Mouse (Mus musculus) lung, postnatal 36 days (tissue): ENCODE results near the gene Pdss2.
A peak's percentile ranks its signal among the peaks of the same experiment; 100 is the strongest.
"Not testable (repeated sequence)": the region's sequence is repeated elsewhere in the genome, so short reads cannot be mapped to it uniquely, and the experiment has no call there.

ENCODE experiments used
- DNase-seq: peaks from one replicate; pipeline ENCODE4 v3.0.0; 2022; ENCODE audit warnings: mixed read lengths

Gene Pdss2

DNA sequence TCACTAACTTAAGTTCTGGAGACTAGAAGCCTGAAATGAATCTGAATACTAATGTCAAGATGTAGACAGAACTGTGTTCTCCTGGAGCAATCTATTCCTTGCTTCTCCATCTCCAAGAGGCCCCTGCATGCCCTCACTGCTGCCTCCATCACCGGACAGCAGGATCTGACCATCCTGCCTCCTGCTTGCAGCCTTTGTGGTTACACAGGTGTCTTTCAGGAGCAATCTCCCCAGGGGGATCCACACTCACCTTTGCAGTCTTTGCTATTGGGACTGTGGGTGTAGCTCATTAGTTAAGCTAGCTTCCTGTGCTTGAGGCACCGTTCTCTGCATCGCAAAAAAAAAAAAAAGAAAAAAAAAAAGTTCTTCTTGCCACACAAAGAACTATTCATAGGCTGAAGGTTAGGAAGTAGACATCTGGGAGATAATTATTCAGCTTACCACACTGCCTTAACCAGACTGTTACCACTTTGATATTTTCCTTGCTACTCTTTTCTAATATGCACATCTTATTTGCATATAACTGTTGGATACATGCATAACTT, 23.0 kb downstream of the Pdss2 start:
- DNase-seq, result no peak

DNA sequence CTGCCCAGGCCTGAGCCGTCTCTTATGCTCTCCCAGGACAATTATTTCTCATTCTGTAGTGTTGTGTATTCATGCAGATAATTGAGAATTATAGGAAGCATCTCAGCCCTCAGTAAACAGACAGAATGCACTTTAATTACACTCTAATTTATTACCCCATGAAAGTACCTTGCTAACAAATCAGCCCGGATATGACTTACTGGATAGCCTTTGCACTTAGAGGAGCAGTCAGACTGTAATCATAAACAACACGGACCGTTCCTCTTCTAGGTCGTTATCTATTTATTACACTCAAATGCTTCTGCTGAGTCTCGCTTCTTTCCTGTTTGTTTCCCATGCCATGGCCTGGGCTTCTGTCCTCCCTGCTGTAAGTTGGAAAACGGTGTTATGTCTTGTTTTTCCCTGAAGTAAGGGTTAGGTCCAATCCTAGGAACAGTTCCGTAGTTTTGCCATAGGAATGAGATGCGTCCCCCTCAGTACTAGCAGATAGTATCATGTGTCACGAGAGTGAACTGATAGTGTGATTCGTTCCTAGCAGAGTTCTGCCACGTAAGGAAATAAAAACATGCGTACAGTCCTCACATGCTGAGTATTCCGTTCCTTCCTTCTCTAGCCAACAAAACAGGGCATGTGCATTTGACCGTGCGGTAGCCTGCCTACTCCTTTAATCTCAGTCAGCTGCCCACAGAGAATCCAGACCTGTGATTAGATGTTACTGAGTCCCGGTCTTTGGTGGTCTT, 24.3 kb downstream of the Pdss2 start:
- no peak for DNase-seq

DNA sequence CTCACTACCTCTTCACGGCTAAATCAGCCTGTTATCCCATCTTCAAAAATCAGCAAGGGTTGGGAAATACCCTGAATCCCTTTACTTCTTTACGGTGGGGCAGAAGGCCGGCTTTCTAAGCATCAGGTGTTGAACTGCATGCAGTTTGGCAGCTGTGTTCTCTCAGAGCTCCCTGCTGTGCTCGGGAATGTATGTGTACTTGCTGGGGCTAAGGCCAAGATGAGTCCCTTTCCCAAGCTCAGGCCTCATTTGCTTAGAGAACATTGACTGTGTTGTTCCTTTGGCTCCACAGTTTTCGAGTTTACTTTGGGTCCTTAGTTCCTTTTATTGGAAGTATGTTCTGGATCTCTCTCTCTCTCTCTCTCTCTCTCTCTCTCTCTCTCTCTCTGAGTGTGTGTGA, 26.7 kb downstream of the Pdss2 start:
- DNase-seq, result no peak

DNA sequence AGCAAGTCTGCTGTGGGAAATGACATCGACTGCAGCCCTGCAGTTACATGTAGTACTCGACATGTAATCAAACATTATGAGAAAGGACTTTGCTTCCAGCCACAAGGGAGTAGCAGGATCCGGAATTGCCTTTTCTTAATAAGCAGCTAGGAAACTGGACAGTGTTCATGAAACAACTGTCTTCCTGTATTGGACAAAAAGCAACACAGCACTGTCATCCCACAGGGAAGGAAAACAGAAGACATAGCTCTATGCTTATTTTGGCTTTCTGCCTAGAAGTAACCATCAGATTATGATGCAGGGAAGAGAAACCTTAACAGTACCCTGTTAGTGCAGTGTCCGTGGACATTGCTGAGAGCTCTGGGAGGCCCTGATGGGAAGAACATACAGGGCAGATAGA, 31.0 kb downstream of the Pdss2 start:
- no peak for DNase-seq

DNA sequence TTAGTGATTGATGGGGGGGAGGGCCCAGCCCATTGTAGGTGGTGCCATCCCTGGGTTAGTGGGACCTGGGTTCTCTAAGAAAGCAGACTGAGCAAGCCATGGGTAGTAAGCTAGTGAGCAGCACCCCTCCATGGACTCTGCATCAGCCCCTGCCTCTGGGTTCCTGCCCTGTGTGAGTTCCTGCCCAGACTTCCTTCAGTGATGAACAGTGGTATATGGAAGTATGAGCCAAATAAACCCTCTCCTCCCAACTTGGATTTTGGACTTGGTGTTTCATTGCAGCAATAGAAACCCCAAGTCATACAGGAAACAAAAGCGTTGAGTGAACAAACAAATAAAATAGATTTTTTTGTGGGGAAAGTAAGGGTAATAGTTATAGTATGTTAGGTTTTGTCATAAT, 35.7 kb downstream of the Pdss2 start:
- not testable (repeated sequence) for DNase-seq

DNA sequence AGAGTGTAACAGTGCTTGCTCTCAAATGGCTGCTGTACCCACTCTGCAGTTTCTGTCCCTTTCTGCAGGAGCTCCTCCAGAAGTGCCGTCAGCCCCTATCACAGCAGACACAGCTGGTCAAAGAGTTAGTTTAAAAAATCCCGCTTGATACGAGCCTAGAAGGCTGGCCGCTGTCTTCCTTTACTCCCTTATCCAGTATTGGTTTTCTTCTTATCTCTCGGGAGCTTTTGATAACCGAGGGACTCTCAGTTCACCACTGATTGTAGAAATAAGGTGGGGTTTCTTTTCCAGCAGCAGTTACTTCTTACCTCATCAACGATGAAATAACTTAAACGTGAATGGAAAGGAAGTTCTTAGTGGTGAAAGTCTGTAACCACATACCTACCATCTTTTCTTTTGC, 36.2 kb downstream of the Pdss2 start:
- not testable (repeated sequence) for DNase-seq

DNA sequence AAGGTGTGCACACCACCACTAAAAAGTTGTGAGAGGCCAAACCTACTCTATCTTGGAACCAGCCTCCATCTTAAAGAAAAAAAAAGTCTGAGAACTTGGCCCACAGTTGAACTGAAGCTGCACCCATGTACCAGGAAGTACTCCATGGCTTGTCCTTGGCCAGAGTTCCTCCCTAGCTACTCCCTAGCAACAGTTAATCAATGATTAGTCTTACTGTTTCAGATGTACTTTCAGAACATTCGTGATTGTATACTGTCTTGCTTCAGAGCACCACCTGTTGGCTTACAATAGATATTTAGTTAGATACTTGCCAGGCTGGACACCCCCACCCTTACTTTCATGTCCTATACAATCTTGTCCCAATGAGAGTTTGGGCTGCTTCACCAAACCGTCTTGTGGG, 50.0 kb downstream of the Pdss2 start:
- no peak for DNase-seq

DNA sequence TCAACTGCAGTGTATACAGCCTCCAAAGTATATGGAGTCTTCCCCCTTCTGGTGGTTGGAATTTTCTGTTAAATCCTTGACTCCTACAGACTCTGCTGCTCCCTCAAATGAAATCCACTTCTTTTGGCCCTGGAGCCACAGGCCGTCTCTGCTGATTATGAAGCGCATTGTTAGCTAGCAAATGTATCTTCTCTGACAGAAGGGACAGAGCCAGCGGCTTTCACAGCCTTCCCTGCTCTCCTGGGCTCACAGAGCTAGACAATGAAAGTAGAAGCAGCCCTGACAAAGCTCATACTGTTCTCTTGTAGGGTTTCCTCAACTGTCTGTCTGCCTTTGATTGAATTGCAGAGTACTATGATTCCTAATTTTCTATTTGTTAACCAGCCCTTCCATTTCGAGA, 51.1 kb downstream of the Pdss2 start:
- DNase-seq, result no peak

DNA sequence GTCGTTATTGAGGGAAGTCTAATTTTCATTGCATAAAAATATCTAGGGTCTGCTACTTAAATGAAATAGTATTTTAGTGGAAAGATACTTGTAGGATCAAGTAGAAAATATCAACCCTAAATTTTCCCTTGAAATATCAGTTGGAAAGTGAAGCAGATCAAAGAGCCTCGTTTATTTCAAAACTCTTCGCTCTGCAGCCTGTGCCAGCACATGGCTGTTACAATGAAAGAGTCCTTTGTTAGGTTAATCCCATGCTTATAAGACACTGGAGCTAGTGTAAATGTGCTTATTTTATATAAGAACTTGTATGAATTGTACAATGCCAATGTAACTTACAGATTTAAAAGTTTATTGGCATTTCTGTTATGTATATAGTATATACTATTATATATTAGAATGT, 51.8 kb downstream of the Pdss2 start:
- DNase-seq, result no peak

DNA sequence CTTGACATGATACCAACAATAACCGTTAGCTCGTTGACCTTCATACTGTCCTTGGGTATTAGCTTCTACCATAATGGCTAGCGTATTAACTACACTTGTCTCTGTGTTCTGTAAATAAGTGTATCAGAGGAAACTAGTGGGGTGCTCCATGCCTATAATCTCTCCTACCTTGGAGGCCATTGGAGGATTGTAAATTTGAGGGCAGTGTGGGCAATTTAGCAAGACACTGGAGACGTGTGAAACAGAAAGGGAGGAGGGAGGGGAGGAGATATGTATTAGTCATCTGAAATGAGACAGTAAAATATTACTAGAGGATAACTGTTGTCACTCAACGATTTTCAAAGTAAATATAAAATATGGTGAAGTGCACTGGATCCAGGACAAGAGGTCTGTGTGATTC, 54.2 kb downstream of the Pdss2 start:
- DNase-seq, result no peak

DNA sequence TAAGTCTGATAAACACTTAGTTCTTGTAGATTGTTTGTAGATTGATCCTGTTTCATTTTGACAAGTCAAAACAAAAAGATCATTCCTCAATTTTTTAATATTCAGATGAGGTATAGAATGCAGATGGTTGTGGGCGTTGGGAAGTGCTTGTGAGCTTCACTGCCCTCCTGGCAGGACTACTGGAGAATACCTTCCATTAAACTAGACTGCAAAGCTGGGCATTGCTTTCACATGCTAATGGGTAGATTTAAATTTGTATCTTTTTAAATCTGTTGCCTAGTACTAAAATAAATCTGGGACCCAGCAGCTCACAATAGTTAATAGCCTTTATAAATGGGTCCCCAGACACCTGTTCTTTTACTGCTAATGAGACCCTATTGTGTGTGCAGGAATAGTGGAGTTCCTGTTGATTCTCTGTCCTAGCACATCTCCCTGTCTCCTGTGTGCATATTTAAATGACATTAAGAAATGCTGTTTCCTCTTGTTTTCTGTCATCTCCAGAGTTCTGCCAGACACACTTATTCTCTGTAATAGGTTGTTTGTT, 54.9 kb downstream of the Pdss2 start:
- DNase-seq, result no peak

DNA sequence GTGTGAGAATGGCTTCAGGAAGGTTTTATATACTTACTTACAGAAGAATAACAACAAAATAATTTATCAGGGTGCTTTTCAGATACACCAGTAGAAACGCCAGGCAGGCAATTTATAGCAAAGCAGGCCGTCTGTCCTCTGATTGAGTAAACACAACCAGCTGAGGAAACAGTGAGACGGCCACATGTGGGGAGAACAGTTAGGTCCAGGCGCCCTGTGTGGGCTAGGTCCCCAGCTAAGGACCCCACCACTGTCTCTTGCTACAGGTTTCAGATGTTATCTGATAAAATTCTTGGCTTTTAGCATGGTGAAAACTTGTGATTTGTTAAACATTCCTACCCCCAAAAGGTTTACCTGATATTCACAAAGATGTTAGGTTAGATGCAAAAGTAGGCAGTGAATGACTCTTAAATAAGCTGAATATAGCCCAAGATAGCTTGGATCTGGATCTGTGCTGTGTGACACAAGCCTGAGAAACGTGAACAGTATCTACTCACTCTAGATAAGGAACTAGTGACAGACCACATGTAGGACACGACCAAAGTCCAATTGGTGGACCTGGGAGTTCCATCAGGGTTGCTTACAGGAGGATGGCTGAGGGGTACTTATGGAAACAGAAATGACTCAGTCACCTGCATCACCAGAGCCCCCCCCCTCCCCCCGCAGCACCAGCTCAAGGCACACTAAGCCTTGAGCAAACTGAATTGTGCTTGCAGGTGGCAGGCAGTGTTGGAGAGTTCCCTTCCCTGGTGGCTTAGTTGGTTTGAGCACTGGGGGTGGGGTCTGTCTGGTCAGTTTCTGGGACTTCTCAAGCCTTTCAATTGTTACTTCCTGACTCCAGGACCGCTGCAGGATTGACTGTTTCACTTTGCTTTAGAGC, 56.2 kb downstream of the Pdss2 start:
- no peak for DNase-seq

DNA sequence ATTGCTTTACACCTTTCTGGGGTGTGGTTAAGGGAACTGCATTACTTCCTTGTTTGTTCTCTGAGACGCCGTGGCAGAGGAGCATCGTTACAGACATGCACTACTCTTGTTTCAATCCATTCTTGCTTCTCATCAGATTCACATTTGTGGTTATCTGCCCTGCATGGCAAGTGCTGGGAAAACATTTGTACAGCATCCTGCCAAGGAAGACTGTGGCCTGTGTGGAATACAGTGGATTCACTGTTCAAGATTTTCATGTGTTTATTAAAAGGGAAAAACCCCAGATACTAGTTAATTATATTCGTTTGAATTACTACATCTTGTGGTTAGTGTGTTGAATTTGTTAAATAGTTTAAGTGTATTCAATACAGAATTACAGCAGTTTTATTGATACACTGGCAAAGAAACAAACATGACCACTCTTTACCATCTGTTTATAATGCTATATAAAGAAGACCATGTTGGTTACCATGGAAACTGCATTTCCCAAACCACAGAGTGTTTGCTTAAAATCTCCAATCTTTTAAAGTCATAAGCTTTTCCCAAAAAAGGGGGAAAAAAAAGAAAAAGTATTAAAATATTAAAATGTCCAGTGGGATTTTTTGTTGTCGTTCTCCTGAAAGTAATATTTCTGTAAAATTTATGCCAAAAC, 58.5 kb downstream of the Pdss2 start:
- no peak for DNase-seq

DNA sequence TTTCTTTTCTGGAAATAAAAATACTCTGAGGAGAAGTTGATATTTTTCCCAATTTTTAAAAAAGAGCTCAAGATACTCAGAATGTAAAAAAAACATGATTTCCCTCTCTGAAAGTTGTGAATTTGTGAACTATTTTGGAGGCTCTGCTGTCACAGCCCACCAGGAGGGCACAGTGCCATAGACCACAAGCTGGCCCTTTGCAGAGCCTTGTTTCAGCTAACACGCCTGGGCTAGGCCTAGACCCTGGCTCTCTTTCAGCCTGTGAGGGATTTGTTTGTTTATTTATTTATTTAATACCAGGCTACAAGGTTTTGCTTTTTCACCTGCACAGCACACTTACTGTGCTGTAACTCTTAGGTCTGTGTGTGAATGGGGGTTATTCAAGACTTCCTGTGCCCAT, 64.3 kb downstream of the Pdss2 start:
- DNase-seq, result no peak

DNA sequence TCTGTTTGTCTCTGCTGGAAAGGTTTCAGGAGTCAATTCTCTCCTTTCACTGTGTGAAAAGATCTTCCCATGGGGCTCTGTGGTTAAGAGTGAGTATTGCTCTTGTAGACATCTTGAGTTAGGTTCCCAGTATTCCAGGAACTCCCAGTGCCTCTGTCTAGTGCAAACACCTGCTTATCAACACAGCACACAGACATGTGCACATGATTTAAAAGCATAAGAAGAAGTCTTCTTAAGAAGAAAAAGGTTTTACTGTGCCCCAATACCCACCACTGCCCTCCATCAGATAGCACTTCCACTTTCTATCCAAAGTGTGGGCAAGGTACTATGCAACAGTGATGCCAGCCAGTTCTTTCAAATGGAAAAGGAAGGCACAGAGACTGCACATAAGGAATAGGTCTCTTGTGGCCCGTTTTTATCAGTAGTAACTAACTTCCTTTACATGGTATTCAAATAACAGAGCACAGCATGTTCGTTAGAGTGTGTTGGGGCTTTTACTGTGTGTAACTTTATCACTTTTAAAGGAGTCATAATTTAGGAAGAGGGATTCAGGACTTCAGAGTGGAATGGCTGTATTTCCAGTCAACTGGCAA, 69.4 kb downstream of the Pdss2 start:
- DNase-seq, result no peak

DNA sequence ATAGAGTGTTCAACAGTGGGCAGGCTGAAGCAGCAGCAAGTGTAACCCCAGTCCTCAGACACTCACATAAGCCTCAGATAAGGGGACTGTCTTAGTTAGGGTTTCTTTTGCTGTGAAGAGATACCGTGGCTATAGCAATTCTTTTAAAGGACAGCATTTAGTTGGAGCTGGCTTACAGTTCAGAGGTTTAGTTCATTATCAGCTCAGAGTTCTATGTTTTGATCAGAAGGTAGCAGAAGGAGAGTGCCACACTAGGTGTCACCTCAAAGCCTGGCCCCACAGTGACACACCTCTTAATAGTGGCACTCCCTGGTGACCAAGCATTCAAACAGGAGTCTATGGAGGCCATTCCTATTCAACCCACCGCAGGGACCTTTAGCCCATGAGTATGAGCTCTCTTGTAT, 70.0 kb downstream of the Pdss2 start:
- no peak for DNase-seq

DNA sequence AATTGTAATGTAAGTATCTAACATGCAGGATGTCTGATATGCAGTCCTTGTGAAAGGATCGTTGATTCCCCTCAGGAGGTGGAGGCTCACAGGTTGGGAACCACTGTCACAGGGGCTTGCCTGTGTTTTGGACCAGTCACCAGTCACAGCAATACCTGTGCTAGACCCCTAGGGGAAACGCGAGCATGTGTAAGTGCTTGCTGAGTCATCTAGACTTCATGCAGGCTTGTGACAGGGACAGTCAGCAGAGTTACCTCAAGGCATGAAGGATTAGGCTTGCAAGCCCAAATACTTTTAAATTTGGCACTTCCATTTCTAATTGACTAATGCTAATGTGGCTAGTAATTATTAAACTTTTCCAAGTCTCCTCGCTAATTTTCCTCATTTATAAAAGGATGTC, 71.2 kb downstream of the Pdss2 start:
- no peak for DNase-seq

DNA sequence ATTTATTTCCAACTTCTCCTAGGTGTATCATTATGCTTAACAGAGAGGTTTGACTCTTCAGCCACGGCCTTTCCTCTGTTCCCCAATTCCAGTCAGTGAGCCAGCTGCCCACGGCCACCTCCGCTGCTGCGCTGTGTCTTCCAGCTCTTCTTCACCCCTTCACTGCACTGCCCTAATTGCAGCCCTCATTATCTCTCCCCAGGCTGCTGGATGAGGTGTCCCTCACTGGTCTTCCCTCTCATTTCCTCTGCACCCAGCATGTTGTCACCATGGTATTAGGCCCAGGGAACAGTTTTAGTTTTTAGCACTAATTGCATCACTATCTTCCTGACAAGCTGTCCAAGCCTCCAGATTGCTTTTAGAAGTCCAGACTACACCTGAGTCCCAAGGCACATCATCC, 73.0 kb downstream of the Pdss2 start:
- DNase-seq, result no peak

DNA sequence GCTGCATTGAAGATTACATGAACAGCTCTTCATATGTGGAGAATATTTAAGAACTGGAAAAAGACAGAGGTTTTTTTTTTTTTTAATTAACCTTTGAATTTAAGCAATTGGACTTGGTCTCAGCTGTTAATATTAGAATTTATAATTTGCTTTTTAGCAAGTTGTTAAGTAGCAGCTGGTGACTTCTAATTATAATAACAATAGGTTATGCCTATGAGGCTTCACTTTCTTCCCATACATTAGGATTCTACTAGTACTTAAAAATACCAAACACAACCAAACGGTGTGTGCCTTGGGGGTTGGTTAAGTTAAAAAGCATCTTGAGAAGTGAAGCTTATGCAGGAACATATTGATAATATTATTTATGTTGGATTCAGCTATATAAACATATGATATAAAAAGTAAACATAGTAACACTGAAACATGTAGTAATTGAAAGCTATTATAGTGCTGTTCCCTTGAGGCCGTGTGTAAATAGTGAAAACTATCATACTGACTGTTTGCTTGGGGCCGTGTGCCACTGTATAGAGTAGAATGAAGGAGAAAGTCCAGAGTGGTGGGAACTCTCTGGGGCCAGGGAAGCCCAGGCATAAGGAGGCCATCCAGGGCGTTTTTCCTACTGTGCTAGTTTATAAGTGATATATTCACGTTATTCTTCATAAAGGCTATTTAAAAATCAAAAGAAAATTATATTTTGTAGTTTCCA, 87.0 kb downstream of the Pdss2 start:
- DNase-seq, result no peak

DNA sequence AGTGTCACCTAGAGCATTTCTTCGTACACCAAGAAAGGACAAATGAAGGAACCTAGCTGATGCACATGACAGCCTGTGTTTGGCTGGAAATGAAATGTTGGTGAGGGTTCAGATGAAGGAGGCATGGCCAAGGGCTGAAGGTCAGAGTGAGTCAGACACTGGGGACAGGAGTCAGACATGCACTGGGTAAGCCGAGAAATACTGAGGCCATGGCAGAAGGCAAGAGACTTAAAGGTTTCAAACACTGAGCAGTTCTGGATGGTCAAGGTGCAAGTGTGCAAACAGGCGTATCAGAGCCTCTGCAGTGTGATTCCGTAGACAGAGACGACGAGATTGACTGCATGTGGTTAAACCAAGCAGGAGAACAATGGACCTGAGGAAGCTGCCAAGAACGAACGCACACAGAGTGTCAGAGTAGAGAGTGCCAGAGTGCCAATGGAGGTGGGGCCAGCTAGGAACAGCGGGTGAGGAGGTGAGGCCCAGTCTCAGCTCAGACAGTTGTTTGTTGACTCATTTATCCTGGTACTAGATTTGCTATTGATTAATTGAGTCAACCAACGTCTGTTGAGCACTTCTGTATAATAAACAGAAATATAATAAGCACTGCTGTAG, 89.6 kb downstream of the Pdss2 start:
- peak; percentile 37 for DNase-seq

DNA sequence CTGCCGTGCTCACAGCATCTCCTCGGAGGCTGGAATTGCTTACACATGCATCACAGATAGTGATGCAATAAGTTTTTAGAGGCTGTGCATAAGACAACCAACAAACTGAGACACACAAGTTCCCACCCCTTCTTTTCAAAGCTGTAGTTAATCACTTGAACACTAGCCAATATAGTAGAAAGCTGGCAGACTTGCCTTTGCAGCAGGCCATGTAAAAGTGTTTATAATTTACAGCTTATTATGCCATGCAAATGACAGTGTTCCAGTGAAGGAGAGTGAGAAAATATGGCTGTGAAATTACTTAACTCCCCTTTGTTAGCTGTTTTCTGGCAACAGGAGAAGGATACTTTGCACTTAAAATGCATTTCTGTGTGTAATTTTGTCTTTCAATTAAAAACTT, 90.9 kb downstream of the Pdss2 start:
- DNase-seq, result no peak
